Mouse (Mus musculus) heart, embryonic 12.5 days (tissue): ENCODE results near the gene Mrgpra2a. TPM values are rescaled to one million over a fixed set of nuclear protein-coding genes. Genes with fewer than 3 reads are reported as not detected.

Experiments
- polyA plus RNA-seq: library from polyadenylated mRNA; unstranded; fragments of >200 nt; fragmentation: Nextera tagmentation; extraction: Ambion mirVana; gene quantifications from 2 replicates; pipeline ENCODE4 v1.2.1, GENCODE M21; 2016

Gene Mrgpra2a
- polyA plus RNA-seq, 1 experiment from 2014 or later, result not detected

Other genes with a start within 250 kb of the Mrgpra2a start
- gene Mrgpra6, start 247.2 kb downstream of the Mrgpra2a start, polyA plus RNA-seq, result not detected in 2 replicates
- gene Mrgpra9, start 199.3 kb downstream of the Mrgpra2a start, polyA plus RNA-seq, result not detected in 2 replicates
- not detected in 2 replicates for gene Mrgpra1, start 97.9 kb downstream of the Mrgpra2a start, polyA plus RNA-seq
- not detected in 2 replicates for gene Mrgpra2b, start 76.7 kb upstream of the Mrgpra2a start, polyA plus RNA-seq
- not detected in 2 replicates for gene Mrgpra3, start 149.2 kb upstream of the Mrgpra2a start, polyA plus RNA-seq